Mouse (Mus musculus) midbrain, embryonic 12.5 days (tissue): ENCODE data around the gene Sspo. TPM values are rescaled to one million over a fixed set of nuclear protein-coding genes. Genes with fewer than 3 reads are reported as not detected.

Source experiments
- ATAC-seq: fragments of 200-750 bp; cut with Nextera tagmentation; 2 replicates; pipeline ENCODE4 v1.8.0; 2017; ENCODE audit warnings: low read depth, moderate TSS enrichment, moderate library complexity; ENCODE audit not compliant: low FRiP score
- H3K27ac ChIP-seq: fragments of 300-500 bp; sonication (generic); replicated peaks from 2 replicates; pipeline ENCODE4 v1.5.1; 2016; ENCODE audit warnings: mild to moderate bottlenecking
- H3K27me3 ChIP-seq: fragments of 300-500 bp; sonication (generic); 2 replicates; pipeline ENCODE4 v1.6.1; 2016; ENCODE audit warnings: mild to moderate bottlenecking
- H3K36me3 ChIP-seq: fragments of 300-500 bp; sonication (generic); 2 replicates; pipeline ENCODE4 v1.6.1; 2016
- H3K4me1 ChIP-seq: fragments of 300-500 bp; sonication (generic); 2 replicates; pipeline ENCODE4 v1.6.1; 2016
- H3K4me2 ChIP-seq: fragments of 300-500 bp; sonication (generic); replicated peaks from 2 replicates; pipeline ENCODE4 v1.6.1; 2016; ENCODE audit warnings: mild to moderate bottlenecking, moderate library complexity
- H3K4me3 ChIP-seq: fragments of 300-500 bp; sonication (generic); 2 replicates; pipeline ENCODE4 v1.5.1; 2016; ENCODE audit warnings: mild to moderate bottlenecking
- H3K9ac ChIP-seq: fragments of 300-500 bp; sonication (generic); replicated peaks from 2 replicates; pipeline ENCODE4 v1.6.1; 2016; ENCODE audit warnings: mild to moderate bottlenecking, moderate library complexity
- H3K9me3 ChIP-seq: fragments of 300-500 bp; sonication (generic); 2 replicates; pipeline ENCODE4 v1.6.1; 2016; ENCODE audit warnings: mild to moderate bottlenecking
- WGBS: fragments of 180-500 bp; shearing (Covaris S2); methylation state at CpG from one replicate; pipeline ENCODE4 v1.1.7; 2016; 5-methylcytosine and 5-hydroxymethylcytosine counted together
- polyA plus RNA-seq: library from polyadenylated mRNA; unstranded; fragments of >200 nt; fragmentation: Nextera tagmentation; extraction: Ambion mirVana; gene quantifications from 2 replicates; pipeline ENCODE4 v1.2.1, GENCODE M21; 2016

Gene Sspo
- polyA plus RNA-seq, 1 experiment from 2014 or later = 0.10 TPM

DNA sequence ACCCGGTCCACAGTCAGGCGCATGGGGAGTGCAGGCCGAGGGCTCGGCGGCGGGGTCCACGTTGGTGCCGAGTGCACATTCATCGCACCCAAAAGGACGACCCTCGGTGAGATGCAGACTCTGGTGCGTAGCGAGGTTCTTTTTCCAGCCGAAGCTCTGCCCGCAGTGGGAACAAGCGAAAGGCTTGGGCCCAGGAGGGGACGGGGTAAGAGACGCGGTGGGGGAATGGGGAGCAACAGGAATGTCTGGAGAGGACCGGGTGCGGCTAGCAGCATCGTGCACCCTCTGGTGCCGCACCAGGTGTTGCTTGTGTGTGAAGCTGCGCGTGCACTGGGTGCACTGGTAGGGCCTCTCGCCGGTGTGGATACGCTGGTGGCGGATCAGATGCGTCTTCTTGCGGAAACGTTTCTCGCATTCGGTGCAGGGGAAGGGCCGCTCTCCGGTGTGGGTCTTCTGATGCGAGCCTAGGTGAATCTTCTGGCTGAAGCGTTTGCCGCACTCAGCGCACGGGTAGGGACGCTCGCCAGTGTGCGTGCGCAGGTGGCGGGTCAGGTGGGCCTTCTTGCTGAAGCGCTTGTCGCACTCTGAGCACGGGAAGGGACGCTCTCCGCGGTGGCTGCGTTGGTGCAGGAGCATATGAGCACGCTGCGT, 9.4 kb upstream of the Sspo start:
- H3K27ac ChIP-seq = no peak overlapping the region
- H3K4me1 ChIP-seq = peaks cover 37% of the 10 kb centered on the region
- no peak; the same call in 1 of the 2 replicates for ATAC-seq
- H3K27me3 ChIP-seq = peaks cover 57% of the 10 kb centered on the region
- H3K4me2 ChIP-seq = peak overlapping the region; percentile 42
- WGBS = 12% methylated on average over 55 of the region's 55 CpGs
- H3K9ac ChIP-seq = peak overlapping the region; percentile 31; the same call in 1 of the 2 replicates
- no peaks in the 10 kb centered on the region for H3K9me3 ChIP-seq
- peak overlapping the region; percentile 27 for H3K4me3 ChIP-seq
- H3K36me3 ChIP-seq = peaks cover 28% of the 10 kb centered on the region

DNA sequence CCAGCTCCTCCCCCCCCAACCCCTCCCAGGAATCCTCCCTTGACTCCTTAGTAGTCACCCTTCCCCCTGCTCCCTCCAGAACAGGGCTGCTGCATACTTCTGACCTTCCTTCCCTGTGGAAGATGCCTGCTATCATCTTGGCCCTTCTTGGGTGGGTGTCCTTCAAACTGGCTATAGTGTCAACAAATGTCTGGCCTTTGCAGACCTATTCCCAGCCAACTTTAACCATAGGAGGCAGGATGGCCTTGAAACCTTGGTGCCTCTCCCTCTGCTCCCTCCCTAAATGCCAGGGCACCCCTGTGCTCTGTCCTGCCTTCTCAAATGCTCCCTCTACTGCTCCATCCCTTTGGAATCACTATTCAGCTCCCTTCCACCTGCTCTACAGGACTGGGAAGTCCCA, 8.4 kb upstream of the Sspo start:
- no peak overlapping the region for H3K4me3 ChIP-seq
- no peak for ATAC-seq
- peaks cover 39% of the 10 kb centered on the region for H3K4me1 ChIP-seq
- no peak overlapping the region for H3K9ac ChIP-seq
- no peaks in the 10 kb centered on the region for H3K9me3 ChIP-seq
- no peak overlapping the region for H3K27ac ChIP-seq
- peaks cover 28% of the 10 kb centered on the region for H3K36me3 ChIP-seq
- peaks cover 57% of the 10 kb centered on the region for H3K27me3 ChIP-seq
- peak overlapping the region; percentile 42; the same call in 1 of the 2 replicates for H3K4me2 ChIP-seq

DNA sequence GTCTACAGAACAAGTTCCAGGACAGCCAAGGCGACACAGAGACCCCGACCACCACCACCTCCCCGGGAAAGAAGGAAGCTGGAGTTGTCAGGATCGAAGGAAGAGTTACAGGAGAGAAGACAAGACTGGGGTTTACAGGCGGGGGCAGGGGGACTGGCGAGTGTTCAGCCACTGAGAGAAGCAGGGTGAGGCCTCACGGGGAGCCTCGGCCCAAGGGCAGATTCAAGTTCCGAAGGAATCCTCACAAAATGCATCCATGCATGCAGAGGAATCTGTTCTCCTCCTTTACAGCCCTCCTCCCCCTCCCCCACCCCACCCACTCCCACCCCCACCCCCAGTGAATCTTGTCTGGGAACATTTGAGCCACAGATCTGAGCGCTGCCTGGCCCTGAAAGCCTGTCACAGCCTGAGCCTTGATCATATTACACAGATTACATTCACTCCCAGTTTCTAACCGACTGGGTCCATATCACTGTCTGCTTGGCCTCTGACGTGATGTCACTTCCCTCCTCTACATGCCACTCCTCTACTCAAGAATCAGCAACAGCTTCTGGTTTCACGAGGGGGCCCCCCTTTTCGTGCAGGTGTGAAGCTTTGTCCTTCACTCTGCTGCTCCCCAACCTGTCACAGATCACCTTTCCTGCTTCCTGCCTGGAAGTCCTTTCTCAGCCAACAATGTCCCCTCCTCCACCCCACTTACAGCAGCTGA, 7.6 kb upstream of the Sspo start:
- H3K36me3 ChIP-seq = peaks cover 28% of the 10 kb centered on the region
- no peak overlapping the region for H3K4me3 ChIP-seq
- H3K9me3 ChIP-seq = no peaks in the 10 kb centered on the region
- no peak overlapping the region for H3K27ac ChIP-seq
- 32% methylated on average over 14 of the region's 14 CpGs for WGBS
- peaks cover 57% of the 10 kb centered on the region for H3K27me3 ChIP-seq
- H3K4me2 ChIP-seq = no peak overlapping the region
- no peak for ATAC-seq
- peaks cover 39% of the 10 kb centered on the region for H3K4me1 ChIP-seq
- no peak overlapping the region for H3K9ac ChIP-seq

DNA sequence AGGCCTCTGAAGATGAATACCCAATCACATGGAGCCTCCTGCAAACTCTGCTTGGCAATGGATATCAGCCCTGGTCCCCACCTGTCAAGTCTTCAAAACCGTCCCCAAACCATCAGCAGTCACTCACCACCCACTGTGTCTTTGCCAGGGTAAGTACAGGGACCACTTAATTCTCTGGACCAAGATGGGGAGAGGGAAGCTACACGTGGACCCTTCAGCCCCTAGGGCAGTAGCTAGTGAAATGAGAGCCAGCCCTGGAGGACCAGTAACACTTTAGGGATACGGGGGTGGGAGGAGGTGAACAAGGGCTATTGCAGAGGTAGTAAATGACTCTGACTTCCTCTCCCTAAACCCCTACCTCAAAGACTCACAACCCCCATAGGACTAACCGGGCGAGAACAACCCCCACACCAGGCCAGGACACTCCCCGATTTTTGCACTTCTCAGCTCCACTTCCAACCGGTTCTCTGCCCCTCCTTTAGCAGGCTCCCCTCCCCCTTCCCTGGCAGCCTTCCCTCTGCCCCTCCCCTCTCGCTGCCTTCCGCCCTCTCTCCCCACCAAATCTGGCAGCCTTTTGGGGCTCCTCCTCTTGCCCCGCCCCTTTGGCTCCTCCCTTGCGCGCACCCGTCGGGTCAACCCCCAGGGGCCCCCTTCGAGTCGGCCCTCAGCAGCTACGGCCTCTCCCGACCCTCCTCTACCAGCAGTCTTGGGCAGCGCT, 4.3 kb upstream of the Sspo start:
- peaks cover 37% of the 10 kb centered on the region for H3K4me1 ChIP-seq
- H3K4me3 ChIP-seq = peak overlapping the region; percentile 66
- no peaks in the 10 kb centered on the region for H3K9me3 ChIP-seq
- H3K27ac ChIP-seq = peak overlapping the region; percentile 86
- H3K27me3 ChIP-seq = peaks cover 30% of the 10 kb centered on the region
- H3K36me3 ChIP-seq = peaks cover 17% of the 10 kb centered on the region
- ATAC-seq = peak; percentile 91
- peak overlapping the region; percentile 79; the same call in 1 of the 2 replicates for H3K9ac ChIP-seq
- peak overlapping the region; percentile 87 for H3K4me2 ChIP-seq
- 2% methylated on average over 19 of the region's 19 CpGs for WGBS

DNA sequence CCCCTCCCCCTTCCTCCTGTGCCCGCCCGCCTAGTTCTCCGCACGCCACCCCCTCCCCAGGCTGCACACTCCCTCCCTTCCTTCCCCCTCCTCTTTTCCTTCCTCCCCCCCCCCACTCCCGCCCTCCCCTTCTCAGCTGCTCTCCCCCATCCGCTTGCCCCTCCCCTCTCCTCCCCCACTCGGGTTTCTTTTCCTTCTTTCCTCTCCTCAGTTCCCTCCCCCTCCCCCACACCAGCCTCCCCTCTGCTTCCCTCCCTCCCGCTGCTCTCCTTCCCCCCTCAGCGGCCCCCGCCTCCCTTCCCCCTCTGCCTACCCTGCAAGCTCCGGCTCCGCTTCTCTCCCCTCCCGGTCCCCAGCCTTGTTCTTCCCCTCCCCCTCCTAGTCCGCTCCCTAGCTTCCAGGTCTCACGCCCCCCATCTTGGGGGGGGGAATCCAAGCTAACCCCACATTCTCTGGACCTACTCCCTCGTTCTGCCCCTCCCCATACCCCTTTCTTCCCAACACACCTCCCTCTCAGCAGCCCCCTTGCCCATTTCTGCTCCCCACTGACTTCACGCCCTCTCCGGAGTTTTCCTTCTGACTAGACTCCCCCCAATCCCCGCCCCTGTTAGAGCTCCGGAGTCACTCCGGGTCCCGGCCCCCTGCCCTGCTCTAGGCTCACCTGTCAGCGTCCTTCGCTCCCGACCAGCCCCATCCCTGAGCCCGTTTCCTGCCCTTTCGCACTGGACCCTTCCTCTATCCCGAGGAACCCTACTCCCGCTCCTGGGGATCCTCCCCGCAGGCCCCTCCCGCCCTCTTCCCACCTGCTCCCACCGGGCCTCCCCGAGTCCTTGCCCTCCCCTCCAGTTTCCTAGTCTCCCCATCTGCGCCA, 3.5 kb upstream of the Sspo start:
- H3K4me1 ChIP-seq = peaks cover 29% of the 10 kb centered on the region
- 0% methylated on average over 32 of the region's 34 CpGs for WGBS
- H3K36me3 ChIP-seq = peaks cover 17% of the 10 kb centered on the region
- peak; percentile 73 for ATAC-seq
- H3K9ac ChIP-seq = peak overlapping the region; percentile 79
- peak overlapping the region; percentile 66 for H3K4me3 ChIP-seq
- peaks cover 22% of the 10 kb centered on the region for H3K27me3 ChIP-seq
- H3K4me2 ChIP-seq = peak overlapping the region; percentile 87
- peak overlapping the region; percentile 86 for H3K27ac ChIP-seq
- H3K9me3 ChIP-seq = no peaks in the 10 kb centered on the region

DNA sequence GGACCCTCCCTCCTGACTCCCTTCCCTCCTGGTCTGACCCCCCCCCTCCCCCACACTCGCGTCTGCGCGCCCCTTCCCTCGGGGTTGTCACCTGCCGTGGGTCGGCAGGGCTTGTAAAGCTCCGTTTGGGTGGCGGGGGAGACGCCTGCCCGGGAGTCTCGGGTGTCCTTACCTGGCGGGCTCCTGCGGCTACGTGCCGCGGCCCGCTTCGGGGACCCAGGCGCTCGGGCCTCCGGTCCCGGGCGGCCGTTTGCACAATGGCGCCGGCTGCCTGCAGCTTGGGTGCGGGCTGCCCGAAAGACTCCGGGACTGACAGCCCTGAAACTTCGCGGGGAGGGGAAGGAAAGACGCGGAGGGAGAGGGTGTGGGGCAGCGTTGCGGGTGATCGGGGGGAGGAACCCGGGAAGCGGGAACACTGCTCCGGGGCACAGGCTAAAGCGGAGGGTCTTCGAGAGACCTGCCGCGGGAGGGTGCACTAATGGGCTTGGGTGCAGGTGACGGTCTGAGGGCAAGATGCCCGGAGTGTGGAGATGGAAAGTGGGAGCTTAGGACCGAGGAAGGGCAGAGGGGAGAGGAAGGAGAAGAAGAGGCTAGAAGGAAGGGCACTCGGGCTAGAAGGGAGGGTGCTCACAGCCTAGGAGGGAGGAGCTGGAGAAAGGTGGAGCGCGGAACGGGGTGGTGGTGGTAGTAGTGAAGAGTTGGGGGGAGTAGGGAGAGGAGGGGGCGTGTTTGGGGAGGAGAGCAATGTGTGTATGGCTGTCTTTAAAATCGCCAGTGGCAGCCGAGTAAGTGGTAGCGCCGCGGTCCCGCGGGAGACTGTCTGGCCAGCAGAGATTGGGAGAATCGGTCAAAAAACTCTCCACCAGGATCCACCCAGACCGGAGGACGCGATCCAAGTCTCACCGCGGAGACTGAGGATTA, 2.6 kb upstream of the Sspo start, which contains the start of gene Zfp467:
Gene Zfp467 (minus strand): TSS at position 645 of the 921 bp plus-strand sequence.
- peaks cover 13% of the 10 kb centered on the region for H3K27me3 ChIP-seq
- peak within 1 kb of the TSS; percentile 66 for H3K4me3 ChIP-seq
- H3K27ac ChIP-seq = peak within 1 kb of the TSS; percentile 86
- H3K9ac ChIP-seq = peak within 1 kb of the TSS; percentile 79
- peaks cover 17% of the 10 kb centered on the region for H3K36me3 ChIP-seq
- peak within 1 kb of the TSS; percentile 87 for H3K4me2 ChIP-seq
- peaks cover 22% of the 10 kb centered on the region for H3K4me1 ChIP-seq
- ATAC-seq = peak; percentile 0; the same call in 1 of the 2 replicates
- no peaks in the 10 kb centered on the region for H3K9me3 ChIP-seq
- under 1% methylated on average over 65 of the region's 65 CpGs for WGBS

DNA sequence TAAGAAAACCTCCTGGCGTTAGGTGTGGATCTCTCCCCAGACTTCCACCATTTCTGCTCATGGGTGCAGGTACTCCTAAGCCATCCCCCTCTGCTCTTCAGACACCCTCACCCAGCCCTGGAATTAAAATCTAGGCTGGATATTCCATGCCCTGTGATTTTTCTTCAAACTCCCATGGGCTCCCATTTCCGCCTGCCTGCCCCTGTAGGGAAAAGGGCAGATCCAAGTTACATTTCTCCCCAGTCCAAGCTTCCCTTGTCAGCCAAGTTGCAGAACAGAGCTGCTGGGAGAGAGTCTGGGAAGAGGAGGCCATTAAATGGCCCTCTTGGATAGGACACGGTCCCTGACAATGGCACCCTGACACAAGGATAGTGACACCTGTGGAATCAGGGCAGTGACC, 1.8 kb upstream of the Sspo start:
- Histone ChIP-seq H3K9me3 (no peaks in the 10 kb centered on the region), H3K9ac (peak overlapping the region; percentile 79), H3K4me1 (peaks cover 16% of the 10 kb centered on the region), H3K4me3 (peak overlapping the region; percentile 66), H3K27ac (peak overlapping the region; percentile 86), H3K36me3 (peaks cover 13% of the 10 kb centered on the region), H3K27me3 (0 out of 2 replicates have a peak, but pooled peaks cover 6% of the 10 kb centered on the region), H3K4me2 (peak overlapping the region; percentile 87)
- no peak for ATAC-seq
- WGBS = 32% methylated on average over 3 of the region's 3 CpGs

DNA sequence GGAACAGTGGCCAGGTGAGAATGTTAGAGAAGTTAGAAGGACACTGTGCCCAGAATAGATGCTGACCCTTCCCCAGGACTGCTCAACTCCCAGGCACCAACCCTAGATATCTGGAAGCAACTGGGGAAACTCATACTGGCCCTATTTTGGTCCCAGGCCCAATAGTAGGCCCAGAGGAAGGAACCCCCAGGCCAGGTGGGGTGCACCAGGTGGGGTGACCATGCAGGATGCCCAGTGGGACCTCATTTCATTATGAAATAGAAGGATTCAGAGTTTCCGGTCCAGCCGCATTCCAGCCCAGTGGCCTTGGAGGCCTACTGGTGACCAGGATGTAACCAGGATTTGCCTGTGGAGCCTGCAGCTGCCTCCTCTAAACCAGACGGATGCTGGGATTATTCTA, 1.1 kb upstream of the Sspo start:
- Histone ChIP-seq H3K9me3 (no peaks in the 10 kb centered on the region), H3K27me3 (no peaks in the 10 kb centered on the region), H3K4me3 (no peak overlapping the region), H3K4me1 (peaks cover 16% of the 10 kb centered on the region), H3K36me3 (peaks cover 7% of the 10 kb centered on the region), H3K4me2 (no peak overlapping the region), H3K9ac (no peak overlapping the region), H3K27ac (no peak overlapping the region)
- no peak for ATAC-seq
- 63% methylated on average over 3 of the region's 3 CpGs for WGBS

DNA sequence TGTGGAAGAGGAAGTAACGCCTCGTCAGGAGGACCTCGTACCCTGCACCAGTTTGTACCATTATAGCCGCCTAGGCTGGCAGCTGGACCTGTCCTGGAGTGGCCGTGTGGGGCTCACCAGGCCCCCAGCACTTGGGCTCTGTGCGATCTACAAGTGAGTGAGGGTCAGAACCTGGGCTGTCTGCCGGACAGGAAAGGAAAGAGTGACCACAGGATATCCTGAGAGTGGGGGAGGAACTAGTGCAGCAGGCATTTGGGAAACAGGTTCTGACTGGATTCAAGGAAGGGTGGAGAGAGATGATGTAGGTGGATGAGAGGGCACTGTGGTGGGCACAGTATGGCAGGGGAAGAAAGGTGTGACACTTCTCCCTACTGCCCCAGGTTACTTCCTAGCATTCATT, 498 bp downstream of the Sspo start:
- H3K4me3 ChIP-seq = no peak overlapping the region
- no peaks in the 10 kb centered on the region for H3K27me3 ChIP-seq
- H3K4me1 ChIP-seq = peaks cover 11% of the 10 kb centered on the region
- no peak overlapping the region for H3K27ac ChIP-seq
- H3K4me2 ChIP-seq = no peak overlapping the region
- no peaks in the 10 kb centered on the region for H3K36me3 ChIP-seq
- ATAC-seq = no peak
- no peaks in the 10 kb centered on the region for H3K9me3 ChIP-seq
- H3K9ac ChIP-seq = no peak overlapping the region
- 83% methylated on average over 7 of the region's 7 CpGs for WGBS

DNA sequence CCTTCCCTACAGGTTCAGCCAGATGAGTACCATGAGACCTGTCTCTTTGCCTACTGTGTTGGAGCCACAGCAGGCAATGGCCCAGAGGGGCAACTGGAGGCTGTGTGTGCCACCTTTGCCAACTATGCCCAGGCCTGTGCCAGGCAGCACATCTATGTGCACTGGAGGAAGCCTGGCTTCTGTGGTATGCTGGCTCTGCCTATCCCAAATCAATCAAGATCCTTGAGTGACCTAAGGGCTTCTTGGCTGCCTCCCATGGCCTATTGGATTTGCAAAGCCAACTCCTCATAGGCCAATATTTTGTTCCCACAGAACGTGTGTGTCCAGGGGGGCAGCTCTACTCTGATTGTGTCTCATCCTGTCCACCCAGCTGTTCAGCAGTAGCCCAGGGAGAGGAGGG, 4.1 kb downstream of the Sspo start:
- Histone ChIP-seq H3K4me3 (no peak overlapping the region), H3K27ac (no peak overlapping the region), H3K4me2 (no peak overlapping the region), H3K36me3 (no peaks in the 10 kb centered on the region), H3K27me3 (no peaks in the 10 kb centered on the region), H3K4me1 (no peaks in the 10 kb centered on the region; the same call in 1 of the 2 replicates), H3K9ac (no peak overlapping the region), H3K9me3 (no peaks in the 10 kb centered on the region)
- 62% methylated on average over 1 of the region's 1 CpGs for WGBS
- ATAC-seq = no peak
